Mouse (Mus musculus) megakaryocyte, embryonic 14.5 days (primary cell): ENCODE data around the gene Acads.

Source experiments
- FLI1 ChIP-seq: IDR thresholded peaks from 2 replicates; pipeline ENCODE4 v1.6.1; 2012; ENCODE audit warnings: low read length, inconsistent platforms, mixed read lengths
- GATA1 ChIP-seq: IDR thresholded peaks from 3 replicates; pipeline ENCODE4 v1.6.1; 2012; ENCODE audit warnings: mixed read lengths, low read length, inconsistent platforms, borderline replicate concordance

DNA sequence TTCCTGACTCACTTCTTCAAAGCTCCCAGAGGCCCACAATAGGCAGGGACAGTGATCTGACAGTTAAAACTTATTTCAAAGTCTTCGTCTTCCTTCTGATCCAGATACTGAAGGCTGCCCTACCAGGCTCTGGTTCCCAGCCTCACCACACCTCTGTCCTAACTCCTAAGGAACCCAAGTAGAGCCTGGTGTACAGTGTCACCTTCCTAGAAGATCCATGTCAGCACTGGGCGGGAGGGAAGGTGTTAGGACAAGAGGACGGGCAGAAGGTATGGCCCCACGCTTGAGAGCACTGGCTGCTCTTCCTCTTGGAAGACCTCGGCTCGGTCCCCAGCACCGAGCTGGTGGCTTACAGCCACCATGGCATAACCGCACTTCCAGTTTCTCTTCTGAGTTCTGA is 29.2 kb upstream of the Acads start:
- TF ChIP-seq GATA1 (no peak), FLI1 (no peak)
